Mouse (Mus musculus) erythroid progenitor cell, adult 5-6 weeks (primary cell): ENCODE results near the gene Add2. TPM values are rescaled to one million over a fixed set of nuclear protein-coding genes. Genes with fewer than 3 reads are reported as not detected.
"Not testable (repeated sequence)": the region's sequence is repeated elsewhere in the genome, so short reads cannot be mapped to it uniquely, and the experiment has no call there.

Experiments
- ATAC-seq: replicated peaks from 2 replicates; pipeline ENCODE4 v1.8.0; 2016; ENCODE audit warnings: moderate number of reproducible peaks, mild to moderate bottlenecking, moderate TSS enrichment, inconsistent platforms; ENCODE audit not compliant: poor library complexity, low FRiP score, severe bottlenecking
- total RNA-seq, 2 experiments: library from RNA; stranded (forward) in 1 of 2; stranded (reverse) in 1 of 2; fragments of 150-400 nt in 1 of 2; fragments of 186-747, 209-891 nt in 1 of 2; gene quantifications; 2 replicates each; pipeline versions ENCODE4 v1.2.3 to v1.2.4; 2015 to 2017; ENCODE audit warnings: low replicate concordance in 2 of 2

Add2 gene
- total RNA-seq (2015; ENCODE audit: low replicate concordance) (138 and 175 TPM in 2 replicates), total RNA-seq (2017; ENCODE audit: low replicate concordance) (251 and 282 TPM in 2 replicates)

DNA sequence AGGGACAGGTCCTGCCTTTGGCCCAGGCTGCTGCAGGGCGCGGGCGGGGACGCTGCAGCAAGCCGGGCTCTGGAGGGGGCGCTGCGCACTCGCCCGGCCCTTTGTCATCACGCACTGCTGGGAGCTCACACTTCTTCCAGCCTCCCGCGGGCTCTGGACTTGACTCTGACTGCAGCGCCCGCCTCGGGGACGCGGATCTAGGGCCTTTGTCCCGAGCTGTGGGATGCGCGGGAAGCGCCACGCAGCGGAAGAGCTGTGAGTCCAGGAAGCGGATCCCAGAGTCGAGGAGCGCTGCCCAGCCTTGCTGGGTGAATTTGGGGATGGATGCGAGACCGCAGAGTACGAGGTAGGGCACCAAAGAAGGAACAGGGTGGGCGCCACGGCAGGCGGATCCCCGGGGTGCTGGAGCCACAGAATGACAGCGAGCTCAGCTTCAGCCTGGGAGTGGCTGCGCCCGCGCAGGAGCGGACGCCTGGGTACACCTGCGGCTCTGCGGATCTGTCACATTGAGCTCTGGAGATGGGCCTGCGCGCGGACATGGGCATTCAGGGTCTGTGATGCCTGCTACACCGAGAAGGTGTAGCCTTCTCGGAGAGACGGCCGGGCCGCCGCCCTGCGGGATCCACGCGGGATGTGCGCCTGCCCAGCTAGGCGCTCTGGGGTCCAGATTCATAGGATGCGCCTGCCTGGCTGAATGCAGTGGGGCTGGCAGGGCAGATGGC, at the start of gene Add2:
Add2 (plus strand) TSS at position 81 of the 722 bp plus-strand sequence.
- no peak for ATAC-seq

DNA sequence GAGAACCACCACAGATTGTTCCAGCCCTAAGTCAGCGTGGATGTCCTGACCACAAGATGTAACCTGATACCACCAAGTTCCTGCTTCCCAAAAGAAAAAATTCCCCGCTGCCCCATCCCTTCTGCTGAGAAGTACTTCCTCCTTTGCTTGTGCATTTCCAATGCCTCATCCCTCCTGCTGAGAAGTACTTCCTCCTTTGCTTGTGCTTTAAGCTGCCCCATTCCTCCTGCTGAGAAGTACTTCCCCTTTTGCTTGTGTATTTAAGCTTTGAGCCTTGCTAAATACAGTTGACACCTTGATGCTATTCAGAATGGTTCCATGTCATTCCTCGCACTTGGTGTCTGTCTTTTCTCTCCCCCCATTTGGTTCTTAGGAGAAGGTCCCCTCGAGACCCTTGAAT, 49.7 kb upstream of the Add2 start:
- not testable (repeated sequence) for ATAC-seq

DNA sequence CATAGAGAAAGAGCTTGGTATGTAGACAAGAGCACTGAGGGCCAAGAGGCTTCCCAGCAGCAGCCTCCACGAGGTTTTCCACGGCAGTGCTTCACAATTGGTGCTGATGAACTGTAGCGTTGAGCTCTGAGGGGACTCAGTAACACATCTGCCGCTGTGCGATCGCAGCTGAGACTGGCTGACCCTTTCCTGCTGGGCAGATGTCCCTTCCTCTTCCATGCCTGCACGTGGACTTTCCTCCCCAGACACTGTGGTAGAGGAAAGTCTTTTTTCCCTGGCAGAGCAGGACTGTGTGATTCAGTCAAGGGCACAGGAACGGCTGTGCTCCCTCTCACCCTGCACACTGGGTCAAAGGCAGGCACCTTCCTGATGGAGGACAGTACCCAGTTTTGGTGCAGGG, 44.1 kb upstream of the Add2 start:
- ATAC-seq, result no peak

DNA sequence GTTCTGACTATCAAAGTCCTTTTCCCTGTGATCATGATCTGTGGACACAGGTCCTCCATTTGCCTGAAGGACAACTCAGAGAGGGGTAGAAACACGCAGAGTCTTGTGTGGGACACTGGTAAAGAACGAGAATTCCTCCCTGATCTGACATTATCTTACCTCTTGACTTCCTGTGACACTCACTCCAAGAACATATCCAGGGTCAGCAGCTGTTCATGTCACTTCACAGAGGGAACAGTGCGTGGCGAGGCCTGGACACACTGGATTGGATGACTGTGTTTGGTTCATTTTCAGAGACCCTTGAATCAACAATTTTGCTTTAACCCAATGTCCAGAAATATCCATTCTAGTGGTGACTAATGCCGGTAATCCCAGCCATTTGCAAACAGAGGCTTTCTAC, 38.9 kb upstream of the Add2 start:
- not testable (repeated sequence) for ATAC-seq

GRCm38 (mm10) chr6:85990774-85991173, 37.7 kb upstream of the Add2 start:
- ATAC-seq, result not testable (repeated sequence)

GRCm38 (mm10) chr6:86003405-86003925, 25.0 kb upstream of the Add2 start:
- ATAC-seq, result peak; percentile 58; the same call in 1 of the 2 replicates

GRCm38 (mm10) chr6:86004271-86005148, 24.0 kb upstream of the Add2 start:
- ATAC-seq, result peak; percentile 96

DNA sequence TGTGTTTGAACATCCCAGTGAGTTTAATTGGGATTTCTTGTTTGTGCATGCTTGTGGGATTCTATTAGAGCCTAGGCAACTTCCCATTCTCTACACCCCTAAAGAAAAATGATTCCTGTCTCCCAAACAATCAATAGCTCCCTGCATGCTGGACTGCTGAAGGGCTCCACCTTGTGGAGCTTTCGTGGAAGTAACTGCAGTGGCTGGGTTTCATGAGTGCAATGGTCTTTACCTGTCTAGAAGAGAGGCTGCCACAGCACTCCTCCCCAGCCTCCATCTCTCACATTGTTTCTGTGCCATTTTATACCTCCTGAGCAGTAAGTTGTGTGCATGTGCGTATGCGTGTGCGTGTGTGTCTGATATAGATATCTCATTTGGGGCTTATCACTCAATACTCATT, 18.5 kb upstream of the Add2 start:
- ATAC-seq, result peak; percentile 56

- not testable (repeated sequence) for ATAC-seq
These were observed 13.7 kb upstream of the Add2 start for GRCm38 (mm10) chr6:86014812-86015211.

- no peak for ATAC-seq
These were observed 12.6 kb upstream of the Add2 start, which contains the start of gene Figla for GRCm38 (mm10) chr6:86015871-86016270. Figla (plus strand) TSS chr6:86016171.

- no peak for ATAC-seq
These were observed 11.6 kb upstream of the Add2 start for GRCm38 (mm10) chr6:86016793-86017350.

DNA sequence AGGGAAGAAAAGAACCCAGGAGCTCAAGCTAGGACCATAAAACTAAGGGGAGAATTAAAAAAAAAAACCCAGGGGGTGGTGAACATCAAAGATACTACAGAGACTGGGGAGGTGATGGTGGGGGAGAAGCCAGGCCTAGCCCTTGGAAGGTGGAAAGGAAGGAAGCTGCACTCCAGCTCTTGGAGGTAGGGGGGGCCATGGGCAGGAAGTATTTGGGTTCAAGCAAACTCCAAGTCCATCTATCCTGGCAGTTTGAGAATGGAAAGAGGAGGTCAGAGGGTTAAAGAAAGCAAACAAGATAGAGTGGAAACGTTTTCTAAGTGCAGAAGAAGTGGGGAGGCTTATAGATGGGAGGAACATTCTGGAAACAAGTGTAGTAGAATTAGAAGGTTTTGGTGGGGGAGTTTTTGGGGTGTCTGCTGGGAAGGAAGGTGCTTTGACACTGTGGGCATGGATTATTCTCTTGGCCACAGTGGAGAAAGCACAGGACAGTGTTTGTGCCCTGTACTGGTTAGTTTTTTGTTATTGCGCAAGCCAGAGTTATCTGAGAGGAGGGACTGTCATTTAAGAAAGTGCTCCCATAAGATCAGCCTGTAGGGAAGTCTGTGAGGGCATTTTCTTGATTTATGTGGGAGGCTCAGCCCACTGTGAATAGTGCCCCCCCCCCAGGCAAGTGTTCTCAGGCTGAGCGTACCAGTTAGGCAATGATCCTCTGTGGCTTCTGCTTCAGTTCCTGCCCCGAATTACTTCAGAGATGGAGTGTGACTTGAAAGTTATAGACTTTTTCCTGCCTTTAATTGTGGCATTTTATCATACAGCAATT, 8.9 kb upstream of the Add2 start:
- ATAC-seq, result no peak

DNA sequence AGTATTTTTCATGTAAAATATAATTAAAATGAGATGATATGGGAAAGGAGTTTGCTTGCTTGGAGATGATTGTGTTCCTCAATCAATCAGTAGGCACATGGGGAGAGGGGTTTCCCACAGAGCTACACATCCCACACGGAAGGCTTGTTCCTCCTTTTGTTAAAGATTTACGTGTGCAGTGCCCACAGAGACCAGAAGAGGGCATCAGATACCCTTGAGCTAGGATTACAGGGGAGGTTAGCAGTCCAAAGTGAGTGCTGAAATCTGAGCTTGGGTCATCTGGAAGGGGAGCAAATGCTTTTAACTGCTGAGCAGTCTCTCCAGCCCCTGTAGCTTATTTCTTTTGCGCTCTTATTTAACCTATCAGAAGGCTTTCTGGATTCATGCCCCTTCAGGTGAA, 7.5 kb upstream of the Add2 start:
- peak; percentile 62; the same call in 1 of the 2 replicates for ATAC-seq

- ATAC-seq, result no peak
These were observed 1.7 kb upstream of the Add2 start for GRCm38 (mm10) chr6:86026632-86027292.

DNA sequence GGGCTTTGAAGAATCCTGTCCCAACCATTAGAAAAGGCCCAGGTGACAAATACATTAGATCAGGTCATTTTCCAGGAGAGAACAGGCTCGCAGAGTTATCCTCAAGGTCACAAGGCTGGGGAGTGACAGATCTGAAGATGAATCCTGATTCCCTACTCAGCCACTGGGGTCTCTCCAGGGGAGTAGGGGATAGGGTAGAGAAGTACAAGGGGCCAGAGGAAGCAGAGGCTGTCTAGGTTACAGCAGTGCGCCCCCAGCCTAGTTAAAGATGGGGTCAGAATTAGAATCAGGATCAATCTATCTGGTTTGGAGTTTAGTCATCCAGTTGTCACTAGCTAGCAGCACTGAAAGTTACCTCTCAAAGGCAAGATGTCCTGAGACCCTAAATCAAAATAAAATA, 331 bp upstream of the Add2 start:
- ATAC-seq, result no peak

DNA sequence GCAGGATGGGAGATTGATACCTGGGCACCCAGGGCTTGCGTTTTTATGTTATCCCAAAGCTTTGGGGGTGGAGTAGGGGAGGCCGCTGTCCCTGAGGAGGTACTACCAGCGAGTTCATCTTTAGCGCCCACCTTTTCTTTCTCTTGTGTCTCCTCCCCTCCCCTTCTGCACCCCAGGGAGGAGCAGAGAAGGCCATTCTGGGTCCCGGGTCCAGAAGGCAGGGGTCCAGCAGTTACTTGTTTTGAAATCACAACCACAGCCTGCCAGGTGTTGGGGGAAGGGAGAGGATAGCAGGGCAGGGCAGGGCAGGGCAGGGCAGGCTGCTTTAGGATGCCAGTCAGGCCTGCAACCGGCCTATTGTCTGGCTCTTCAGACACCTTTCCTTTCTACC, 837 bp downstream of the Add2 start:
- ATAC-seq, result no peak

DNA sequence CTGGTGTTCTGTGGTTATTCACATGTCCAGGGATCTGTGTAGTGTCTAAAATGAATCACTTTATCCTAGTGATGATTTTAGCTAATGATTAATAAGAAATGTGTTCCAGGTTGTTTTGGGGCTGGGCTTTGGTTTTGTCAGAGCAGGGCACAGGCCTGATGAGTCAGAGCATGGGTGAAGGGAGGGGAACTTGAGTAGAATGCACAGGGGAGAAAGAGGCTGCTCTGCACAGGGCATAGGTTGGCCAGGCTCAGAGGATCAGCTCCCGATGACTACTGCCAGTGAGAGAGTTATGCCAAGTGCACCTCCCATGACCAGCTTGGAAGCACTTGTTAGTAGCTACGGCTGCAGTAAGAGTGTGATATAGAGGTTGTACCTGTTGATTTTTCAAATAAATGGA, 3.0 kb downstream of the Add2 start:
- 0 out of 2 replicates have a peak, but pooled peaks have one; percentile 27 for ATAC-seq

DNA sequence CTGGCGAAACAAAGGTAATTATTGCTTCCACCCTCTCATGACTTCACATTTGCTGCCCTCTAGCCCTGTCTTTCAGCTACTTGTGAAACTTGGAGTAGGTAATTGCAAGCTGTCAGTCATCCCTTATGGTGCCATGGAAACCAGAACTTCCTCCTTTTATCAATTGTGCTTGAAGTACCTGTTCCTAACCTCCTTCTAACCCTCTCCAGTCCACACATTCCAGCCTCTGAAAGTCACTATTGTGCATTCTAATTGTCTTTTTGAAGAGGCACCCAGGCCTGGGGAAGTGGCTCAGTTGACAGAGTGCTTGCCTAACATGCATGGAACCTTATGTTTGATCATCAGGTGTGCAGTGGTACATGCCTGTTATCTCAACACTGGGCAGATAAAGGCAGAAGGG, 5.2 kb downstream of the Add2 start:
- ATAC-seq, result no peak

DNA sequence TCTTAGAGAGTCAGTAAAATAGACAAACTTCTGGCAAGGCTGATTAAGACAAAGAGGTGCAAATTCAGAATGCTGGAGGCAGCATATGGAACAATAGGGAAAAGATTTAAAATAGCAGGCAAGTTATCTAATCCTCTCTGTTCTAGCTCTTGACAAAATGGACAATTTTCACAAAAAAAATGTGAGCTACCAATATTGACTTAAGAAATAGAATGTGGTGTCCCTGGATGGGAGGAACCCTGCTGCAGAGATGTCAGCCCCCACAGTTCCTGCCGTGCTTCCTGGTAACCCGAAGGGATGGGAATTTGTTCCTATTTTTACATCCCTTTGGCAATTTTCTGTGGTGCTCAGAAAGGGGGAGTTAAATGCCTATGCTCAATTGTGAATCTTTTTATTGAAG, 10.4 kb downstream of the Add2 start:
- no peak for ATAC-seq
